Mouse (Mus musculus) heart, embryonic 13.5 days (tissue): ENCODE results near the gene Olfr641. TPM values are rescaled to one million over a fixed set of nuclear protein-coding genes. Genes with fewer than 3 reads are reported as not detected.

Source experiments
- ATAC-seq: fragments of 200-750 bp; cut with Nextera tagmentation; 2 replicates; pipeline ENCODE4 v1.8.0; 2017; ENCODE audit warnings: moderate TSS enrichment; ENCODE audit not compliant: insufficient number of reproducible peaks, low FRiP score, low TSS enrichment; ENCODE audit errors: extremely low read depth
- H3K27ac ChIP-seq: fragments of 300-500 bp; sonication (generic); replicated peaks from 2 replicates; pipeline ENCODE4 v1.5.1; 2015; ENCODE audit warnings: moderate library complexity, mild to moderate bottlenecking, inconsistent platforms
- H3K27me3 ChIP-seq: fragments of 300-500 bp; sonication (generic); replicated peaks from 2 replicates; pipeline ENCODE4 v1.6.1; 2015; ENCODE audit warnings: mild to moderate bottlenecking, inconsistent platforms
- H3K36me3 ChIP-seq: fragments of 300-500 bp; sonication (generic); 2 replicates; pipeline ENCODE4 v1.6.1; 2015; ENCODE audit warnings: mild to moderate bottlenecking, inconsistent platforms
- H3K4me1 ChIP-seq: fragments of 300-500 bp; sonication (generic); 2 replicates; pipeline ENCODE4 v1.6.1; 2015; ENCODE audit warnings: inconsistent platforms
- H3K4me2 ChIP-seq: fragments of 300-500 bp; sonication (generic); 2 replicates; pipeline ENCODE4 v1.6.1; 2015; ENCODE audit warnings: inconsistent platforms, mild to moderate bottlenecking, moderate library complexity
- H3K4me3 ChIP-seq: fragments of 300-500 bp; sonication (generic); 2 replicates; pipeline ENCODE4 v1.5.1; 2015; ENCODE audit warnings: moderate library complexity, mild to moderate bottlenecking, inconsistent platforms
- H3K9ac ChIP-seq: fragments of 300-500 bp; sonication (generic); 2 replicates; pipeline ENCODE4 v1.6.1; 2015; ENCODE audit warnings: inconsistent platforms, mild to moderate bottlenecking, moderate library complexity
- H3K9me3 ChIP-seq: fragments of 300-500 bp; sonication (generic); 2 replicates; pipeline ENCODE4 v1.6.1; 2016; ENCODE audit warnings: inconsistent platforms
- WGBS: fragments of 180-500 bp; shearing (Covaris S2); methylation state at CpG from one replicate; pipeline ENCODE4 v1.1.7; 2015; ENCODE audit warnings: mixed read lengths; 5-methylcytosine and 5-hydroxymethylcytosine counted together
- polyA plus RNA-seq: library from polyadenylated mRNA; unstranded; fragments of >200 nt; fragmentation: Nextera tagmentation; extraction: Ambion mirVana; gene quantifications from 2 replicates; pipeline ENCODE4 v1.2.1, GENCODE M21; 2015

The Olfr641 gene
- polyA plus RNA-seq, 1 experiment from 2014 or later: not detected

DNA sequence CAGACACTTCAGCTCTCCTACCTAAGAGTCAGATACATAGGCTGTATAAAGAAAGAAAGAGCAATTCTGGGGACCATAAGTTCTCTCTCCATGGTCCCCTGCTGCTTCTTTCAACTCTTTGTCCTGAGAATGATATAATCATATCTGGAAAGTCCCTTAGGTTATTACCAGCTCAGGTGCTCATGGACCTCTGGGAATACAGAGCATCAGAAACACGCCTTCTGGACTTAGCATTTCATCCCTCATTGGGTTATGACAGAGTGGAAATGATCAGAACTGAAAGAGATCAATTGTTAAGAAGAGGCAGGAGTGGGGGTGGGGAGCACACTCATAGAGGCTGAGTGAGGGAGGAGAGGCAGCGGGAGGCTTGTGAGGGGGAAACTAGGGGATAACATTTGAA lies 36.5 kb downstream of the Olfr641 start, which contains the start of gene Olfr644:
Olfr644 (minus strand) TSS at position 101 of the 400 bp plus-strand sequence.
- Histone ChIP-seq H3K27ac (no peak within 1 kb of the TSS), H3K4me1 (no peaks in the 10 kb centered on the region), H3K9ac (no peak within 1 kb of the TSS), H3K36me3 (no peaks in the 10 kb centered on the region), H3K4me3 (no peak within 1 kb of the TSS), H3K4me2 (no peak within 1 kb of the TSS), H3K9me3 (peaks cover 3% of the 10 kb centered on the region; the same call in 1 of the 2 replicates), H3K27me3 (no peaks in the 10 kb centered on the region)
- WGBS: 62% methylated on average over 2 of the region's 2 CpGs
- no peak for ATAC-seq

DNA sequence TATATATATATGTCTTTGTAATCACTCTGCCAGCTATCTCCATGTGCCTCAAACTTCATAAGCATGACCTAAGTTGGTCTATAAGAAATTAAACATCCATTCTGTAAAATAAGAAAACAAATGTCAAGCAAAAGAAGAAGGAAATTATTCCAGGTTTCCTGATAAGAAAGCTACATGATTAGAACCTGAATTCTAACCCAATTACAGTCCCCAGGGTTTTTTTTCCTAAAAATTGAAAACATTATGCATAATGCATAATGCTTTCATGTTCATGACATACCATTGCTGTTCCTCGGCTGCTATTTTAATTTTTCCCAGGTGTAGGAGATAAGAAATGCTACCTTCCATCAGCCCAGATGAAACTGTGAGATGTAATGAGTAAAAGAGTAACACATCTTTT lies 50.1 kb downstream of the Olfr641 start, which contains the start of gene Olfr645:
Olfr645 (minus strand) TSS at position 101 of the 400 bp plus-strand sequence.
- no peaks in the 10 kb centered on the region for H3K4me1 ChIP-seq
- no peaks in the 10 kb centered on the region for H3K27me3 ChIP-seq
- no peak for ATAC-seq
- H3K4me3 ChIP-seq: no peak within 1 kb of the TSS
- no peaks in the 10 kb centered on the region for H3K36me3 ChIP-seq
- no peak within 1 kb of the TSS for H3K9ac ChIP-seq
- H3K4me2 ChIP-seq: no peak within 1 kb of the TSS
- H3K27ac ChIP-seq: no peak within 1 kb of the TSS
- 54% methylated on average over 1 of the region's 1 CpGs for WGBS
- no peaks in the 10 kb centered on the region for H3K9me3 ChIP-seq

Other genes starting within 250 kb of the Olfr641 start
- not detected in 2 replicates for gene Olfr67, start 243.6 kb upstream of the Olfr641 start, polyA plus RNA-seq
- gene Hbb-bt, start 221.4 kb upstream of the Olfr641 start, polyA plus RNA-seq: 7,919 and 10,944 TPM in 2 replicates
- 15,930 and 21,711 TPM in 2 replicates for gene Hbb-bs, start 207.3 kb upstream of the Olfr641 start, polyA plus RNA-seq
- not detected in 2 replicates for gene Hbb-bh2, start 194.9 kb upstream of the Olfr641 start, polyA plus RNA-seq
- gene Hbb-bh1, start 192.3 kb upstream of the Olfr641 start, polyA plus RNA-seq: 230 and 536 TPM in 2 replicates
- 25,617 and 43,684 TPM in 2 replicates for gene Hbb-y, start 182.2 kb upstream of the Olfr641 start, polyA plus RNA-seq
- gene Olfr66, start 149.2 kb upstream of the Olfr641 start, polyA plus RNA-seq: not detected in 2 replicates
- gene Olfr64, start 141.0 kb upstream of the Olfr641 start, polyA plus RNA-seq: not detected in 2 replicates
- not detected in 2 replicates for gene Olfr65, start 132.0 kb upstream of the Olfr641 start, polyA plus RNA-seq
- gene Olfr631, start 106.6 kb upstream of the Olfr641 start, polyA plus RNA-seq: not detected in 2 replicates
- gene Olfr632, start 101.1 kb upstream of the Olfr641 start, polyA plus RNA-seq: not detected in 2 replicates
- gene Olfr633, start 91.0 kb upstream of the Olfr641 start, polyA plus RNA-seq: not detected in 2 replicates
- gene Olfr635, start 64.3 kb upstream of the Olfr641 start, polyA plus RNA-seq: not detected in 2 replicates
- gene Olfr638, start 36.7 kb upstream of the Olfr641 start, polyA plus RNA-seq: not detected in 2 replicates
- not detected in 2 replicates for gene Olfr639, start 18.1 kb upstream of the Olfr641 start, polyA plus RNA-seq
- not detected in 2 replicates for gene Olfr640, start 9.9 kb upstream of the Olfr641 start, polyA plus RNA-seq
- not detected in 2 replicates for gene Olfr642, start 17.2 kb downstream of the Olfr641 start, polyA plus RNA-seq
- gene 4930516K23Rik, start 26.0 kb downstream of the Olfr641 start, polyA plus RNA-seq: not detected in 2 replicates
- gene Olfr644, start 36.4 kb downstream of the Olfr641 start, polyA plus RNA-seq: not detected in 2 replicates
- gene Olfr645, start 50.0 kb downstream of the Olfr641 start, polyA plus RNA-seq: not detected in 2 replicates
- not detected in 2 replicates for gene Olfr646, start 69.4 kb downstream of the Olfr641 start, polyA plus RNA-seq
- not detected in 2 replicates for gene Ubqln5, start 94.4 kb downstream of the Olfr641 start, polyA plus RNA-seq
- gene Olfr643, start 102.0 kb downstream of the Olfr641 start, polyA plus RNA-seq: not detected in 2 replicates
- not detected in 2 replicates for gene Ubqln3, start 107.8 kb downstream of the Olfr641 start, polyA plus RNA-seq
- gene Ubqlnl, start 115.1 kb downstream of the Olfr641 start, polyA plus RNA-seq: not detected in 2 replicates
- gene Olfm5, start 129.4 kb downstream of the Olfr641 start, polyA plus RNA-seq: not detected in 2 replicates
- 0.12 and 0.19 TPM in 2 replicates for gene Olfr648, start 147.9 kb downstream of the Olfr641 start, polyA plus RNA-seq
- gene Olfr649, start 160.5 kb downstream of the Olfr641 start, polyA plus RNA-seq: not detected in 2 replicates
- gene Trim6, start 183.3 kb downstream of the Olfr641 start, polyA plus RNA-seq: 2.8 TPM in 2 replicates
- gene Trim34a, start 209.0 kb downstream of the Olfr641 start, polyA plus RNA-seq: 2.1 and 2.4 TPM in 2 replicates